Mouse (Mus musculus) erythroblast, embryonic 14.5 days (primary cell): ENCODE measurements around the gene Plekhg1.

Experiments
- GATA1 ChIP-seq: IDR thresholded peaks from 2 replicates; pipeline ENCODE4 v1.6.1; 2012; ENCODE audit warnings: low read length, inconsistent platforms, mixed read lengths
- TAL1 ChIP-seq: IDR thresholded peaks from 3 replicates; pipeline ENCODE4 v1.6.1; 2012; ENCODE audit warnings: low read length, inconsistent platforms, mixed read lengths

DNA sequence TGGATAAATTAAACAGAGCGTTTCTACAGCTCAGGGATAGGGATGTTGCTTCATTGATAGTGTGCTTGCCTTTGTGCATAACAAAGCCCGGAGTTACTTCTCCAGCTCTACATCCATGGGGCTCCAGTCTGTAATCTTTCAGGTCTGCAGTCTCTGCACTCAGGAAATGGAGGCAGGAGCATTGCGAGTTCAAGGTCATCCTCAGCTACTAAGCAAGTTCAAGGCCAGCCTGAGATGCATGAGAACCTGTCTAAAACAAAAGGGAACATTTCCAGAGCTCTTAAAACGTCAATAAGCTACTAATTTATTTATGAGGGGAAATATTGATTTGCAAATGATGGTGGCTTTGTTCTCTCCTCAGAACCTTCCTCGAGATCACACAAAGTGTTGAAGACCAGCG is 209.1 kb downstream of the Plekhg1 start:
- TF ChIP-seq TAL1 = no peak
- no peak for TF ChIP-seq GATA1
